Mouse (Mus musculus) heart, postnatal 14 days (tissue): ENCODE measurements at regions not wholly inside any gene's neighbourhood (a gene's known extent, or its start where the extent isn't known, plus 50 kb on each side); places are given as distances from the start of the nearest gene placed in this dataset.
"Not testable (repeated sequence)": the region's sequence is repeated elsewhere in the genome, so short reads cannot be mapped to it uniquely, and the experiment has no call there.

Experiments
- DNase-seq, 2 experiments: peaks; one replicate each; pipeline ENCODE4 v3.0.0; 2021 to 2022
- intact Hi-C: fragments of 180-260 bp; cut with DNase I; formaldehyde crosslinking; loops from one replicate; pipeline ENCODE4 v1.15.1; 2025

DNA sequence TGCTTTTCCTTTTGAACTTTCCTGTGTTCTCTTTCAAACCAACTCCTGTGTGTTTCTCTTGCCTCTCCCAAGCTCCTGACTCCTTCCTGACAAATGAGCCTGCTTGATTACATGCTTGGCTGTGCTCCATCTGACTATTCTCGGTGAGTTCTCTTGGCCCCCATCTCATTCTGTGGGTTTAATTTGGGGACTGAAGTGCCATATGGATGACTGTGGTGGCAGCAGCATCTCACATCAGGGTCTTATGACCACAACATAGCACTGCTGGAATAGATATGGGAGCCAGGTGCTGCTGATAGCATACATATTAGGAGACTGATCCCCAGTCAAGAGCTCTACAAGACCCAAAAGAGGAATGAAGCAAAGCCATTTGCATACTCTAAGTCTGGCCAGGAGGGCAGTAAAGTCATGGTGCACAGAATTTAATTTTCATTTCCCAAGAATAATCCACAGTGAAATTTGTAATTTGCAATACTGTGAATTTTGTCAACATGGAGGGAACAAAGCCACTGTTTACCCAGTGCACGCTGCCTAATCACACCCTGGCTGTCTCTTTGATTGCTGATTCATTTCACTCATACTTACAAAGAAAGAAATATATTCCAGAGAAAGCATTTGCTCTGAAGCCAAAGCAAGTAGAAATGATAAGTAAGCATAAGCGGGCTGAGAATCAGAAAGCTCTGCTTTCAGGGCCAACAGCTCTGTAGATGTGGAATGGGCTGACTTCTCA is 1478.4 kb upstream of the Gm7489 start:
- intact Hi-C loops = no loop called here
- DNase-seq = no peak

DNA sequence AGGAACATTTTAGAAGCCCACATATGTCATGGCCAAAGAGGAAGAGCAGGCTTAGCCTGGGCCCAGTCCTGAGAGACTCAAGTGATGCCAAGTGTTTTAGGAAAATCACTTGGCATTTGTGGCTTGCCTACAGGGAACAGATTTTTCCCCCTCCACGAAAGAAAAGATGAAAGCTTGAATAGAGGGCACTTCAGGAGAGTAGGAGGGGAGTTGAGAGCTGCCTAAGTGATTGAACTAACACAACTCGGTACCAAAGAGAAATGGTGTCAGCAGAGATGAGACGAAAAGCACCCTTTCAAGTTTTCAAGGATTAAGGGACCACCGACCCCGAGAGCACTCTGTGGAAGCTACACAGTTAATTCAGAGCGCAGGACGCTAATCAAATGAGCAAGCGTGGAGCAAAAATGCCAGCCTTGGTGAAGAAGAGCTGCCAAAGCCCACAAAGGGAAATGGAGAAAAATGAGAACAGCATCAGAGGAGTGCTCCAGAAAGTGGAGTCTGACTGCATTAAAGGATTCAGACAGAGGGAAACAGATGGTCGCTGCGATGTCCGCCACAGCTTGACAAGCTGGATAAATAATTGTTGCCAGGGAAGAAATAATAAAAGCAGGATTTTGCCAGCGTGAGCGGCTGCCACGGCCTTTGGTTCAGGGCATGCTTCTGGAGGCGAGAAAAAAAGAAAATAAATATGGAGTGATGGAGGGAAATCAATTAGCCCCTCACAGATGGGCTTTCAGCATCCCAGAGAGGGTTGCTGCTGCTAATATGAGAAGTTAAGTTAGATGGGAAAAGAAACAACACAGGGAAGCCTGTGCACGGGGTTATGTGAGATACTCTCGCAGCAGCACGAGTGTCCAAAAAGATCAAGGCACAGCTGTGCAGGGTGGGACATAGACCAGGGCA is 1471.6 kb upstream of the Gm7489 start:
- no peak for DNase-seq
- intact Hi-C loops = no loop called here

DNA sequence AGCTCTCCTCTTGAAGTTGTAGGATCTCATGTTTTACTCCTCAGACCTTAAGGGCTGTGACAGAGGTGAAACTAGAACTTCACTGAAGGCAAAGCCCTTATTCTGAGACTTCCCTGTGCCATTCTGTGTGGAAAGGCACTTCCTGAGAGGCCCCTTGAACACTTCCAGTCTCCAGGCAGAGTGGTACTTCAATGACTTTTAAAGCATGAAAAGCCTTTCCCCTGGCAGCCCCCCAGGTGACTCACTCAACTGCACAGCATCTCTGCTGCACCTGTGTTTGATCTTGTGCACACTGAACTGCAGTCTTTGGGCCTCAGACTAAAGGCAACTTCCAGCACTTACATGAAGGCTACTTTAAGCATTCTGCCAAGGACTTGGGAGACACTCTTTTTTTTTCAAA is 1458.7 kb upstream of the Gm7489 start:
- intact Hi-C loops = no loop called here
- DNase-seq = no peak

DNA sequence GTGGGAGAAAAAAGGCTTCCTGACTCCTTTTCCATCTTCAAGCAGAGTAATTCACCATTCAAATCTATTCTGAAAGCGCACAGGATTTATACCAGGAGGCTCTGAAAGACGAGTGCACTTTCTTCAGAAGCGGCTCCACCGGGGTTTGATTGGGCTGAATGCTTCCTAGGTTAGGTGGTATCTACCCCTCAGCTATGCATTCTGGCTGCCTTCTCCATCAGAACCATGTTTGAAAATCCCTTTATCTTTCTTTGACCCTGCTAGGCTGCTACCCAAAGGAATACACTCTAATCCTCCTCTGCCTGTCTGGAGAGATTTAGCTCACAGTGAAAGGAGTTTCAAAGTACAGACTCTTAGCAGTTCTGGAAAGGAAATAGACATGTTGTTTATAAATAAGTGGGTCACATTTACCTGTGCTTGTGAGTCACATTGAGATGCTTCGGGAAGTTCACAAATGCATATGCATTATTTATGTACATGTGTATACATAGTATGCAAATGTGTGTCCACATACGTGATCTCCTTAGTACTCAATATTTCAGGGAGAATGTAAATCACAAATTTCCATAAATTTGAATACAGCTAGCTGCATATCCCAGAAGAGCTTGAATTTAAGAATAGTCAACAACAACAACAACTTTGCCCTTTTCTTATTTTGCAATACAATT is 1454.1 kb upstream of the Gm7489 start:
- DNase-seq = no peak
- intact Hi-C loops = no loop called here

DNA sequence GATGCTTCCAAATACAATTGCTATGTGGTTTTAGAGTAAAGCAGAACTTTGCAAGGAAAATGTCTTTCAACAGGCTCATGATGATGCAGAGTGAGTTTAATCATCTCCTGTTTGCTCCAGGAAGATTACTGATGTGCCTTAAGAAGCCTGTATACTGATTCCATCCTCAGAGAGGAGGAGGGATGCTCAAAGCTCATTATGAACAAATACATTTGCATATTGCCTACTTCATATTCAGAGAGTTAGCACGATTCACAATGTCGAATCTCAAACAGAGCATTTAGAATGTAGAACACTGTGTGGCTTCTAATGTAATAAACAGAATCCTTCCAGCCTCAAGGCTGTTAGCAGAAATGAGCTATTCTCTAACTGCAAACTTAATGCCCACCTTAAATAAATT is 1451.1 kb upstream of the Gm7489 start:
- intact Hi-C loops = no loop called here
- DNase-seq = no peak

DNA sequence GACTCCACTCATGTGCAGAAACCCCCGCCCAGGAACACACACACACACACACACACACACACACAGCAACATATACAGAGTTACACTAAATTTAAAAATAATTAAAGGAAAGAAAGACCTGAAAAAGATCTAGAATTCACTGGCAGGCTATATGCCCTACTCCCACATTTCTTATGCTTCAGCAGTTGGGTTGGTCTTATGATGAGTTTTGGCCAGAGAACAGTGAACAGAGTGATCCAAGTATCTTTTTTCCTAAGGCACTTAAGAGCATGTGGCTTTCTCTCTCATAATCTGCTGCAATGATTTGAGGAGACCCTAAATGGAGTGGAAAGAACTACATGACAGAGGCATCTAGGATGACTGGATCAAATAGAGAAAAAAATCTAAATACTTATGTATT is 1446.3 kb upstream of the Gm7489 start:
- no peak for DNase-seq
- intact Hi-C loops = no loop called here

DNA sequence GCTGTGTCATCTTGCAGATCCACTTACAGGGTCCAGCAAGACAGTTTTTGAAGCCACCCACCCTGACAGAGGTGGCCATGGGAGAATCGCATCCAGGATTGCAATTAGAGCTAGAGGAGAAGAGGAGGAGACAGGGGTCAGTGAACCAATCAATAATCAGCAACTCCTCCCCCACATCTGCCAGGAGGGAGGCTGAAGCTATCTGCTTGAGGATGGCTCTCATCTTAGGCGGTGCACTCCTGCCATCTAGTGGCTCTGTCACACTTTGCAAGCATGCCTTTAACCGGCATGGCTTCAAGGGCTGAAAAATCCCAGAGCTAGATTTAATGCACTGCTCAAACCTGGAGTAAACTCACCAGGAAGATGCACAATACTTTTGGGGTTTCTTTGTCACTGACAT is 1425.9 kb upstream of the Gm7489 start:
- peak; percentile 62 to 79 for DNase-seq
- intact Hi-C loops = loop anchor here (2.0 to 5.0 kb wide), 2 partner anchors 296 to 546 kb away; no protein-coding TSS in a partner anchor

DNA sequence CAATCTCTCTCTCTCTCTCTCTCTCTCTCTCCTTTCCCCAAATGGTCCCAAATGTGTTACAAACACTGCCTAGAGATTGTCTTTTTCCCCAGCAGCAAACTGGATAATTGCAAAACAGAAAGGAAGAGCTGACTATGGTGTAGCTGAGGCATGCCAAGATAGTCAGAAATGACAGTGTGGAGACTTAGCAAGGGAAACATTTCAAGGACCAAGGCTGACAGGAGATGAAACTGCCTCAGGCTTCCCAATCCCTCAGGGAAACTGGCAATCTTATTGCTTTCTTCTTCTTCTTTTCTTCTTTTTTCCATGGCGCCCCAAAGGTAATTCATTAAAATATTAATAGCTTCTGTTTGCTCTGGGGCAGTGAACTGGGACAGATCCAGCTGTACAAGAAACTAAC is 1425.4 kb upstream of the Gm7489 start:
- intact Hi-C loops = loop anchor here (2.0 to 5.0 kb wide), 2 partner anchors 297 to 547 kb away; no protein-coding TSS in a partner anchor
- no peak for DNase-seq

DNA sequence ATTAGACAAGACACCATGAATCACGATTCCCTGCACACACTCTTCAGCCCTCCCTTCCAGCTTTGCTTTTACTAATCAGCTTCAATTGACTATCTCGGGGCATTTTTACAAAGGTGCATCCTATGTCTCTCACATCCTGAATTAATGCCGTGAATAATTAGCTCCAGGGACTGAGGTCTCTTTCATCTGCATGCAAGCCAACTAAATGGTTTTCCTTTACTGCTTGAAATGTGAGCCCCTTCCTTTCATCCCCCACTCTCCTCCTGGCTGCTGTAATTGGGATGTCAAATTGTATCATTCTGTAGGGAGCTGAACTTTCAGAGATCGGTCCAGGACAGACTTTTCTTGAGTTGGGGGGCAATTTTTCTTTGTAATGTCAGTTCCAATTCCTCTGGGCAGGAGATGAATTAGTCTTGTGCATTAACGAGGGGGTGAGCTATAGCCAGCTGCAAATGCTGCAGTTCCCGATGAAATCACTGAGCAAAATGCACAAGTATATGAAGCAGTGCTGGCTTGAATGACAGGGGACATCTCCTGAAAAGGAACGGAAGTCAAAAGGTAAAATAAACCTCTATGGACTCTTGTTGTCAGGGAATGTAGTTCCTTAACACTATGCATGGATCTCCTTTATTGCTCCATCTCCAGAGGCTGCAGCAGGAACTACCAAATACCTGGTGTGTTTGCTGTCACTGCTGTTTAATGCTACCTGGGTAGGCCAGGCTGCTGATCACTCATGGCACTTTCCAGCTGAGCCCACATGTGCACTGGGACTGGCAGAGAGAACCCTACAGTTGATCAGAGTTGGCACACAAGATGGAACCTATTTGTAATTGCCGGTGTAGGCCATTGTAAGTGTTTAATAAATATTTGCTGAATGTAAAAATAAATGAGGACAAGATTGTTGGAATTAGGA is 1420.2 kb upstream of the Gm7489 start:
- DNase-seq = no peak
- intact Hi-C loops = no loop called here

DNA sequence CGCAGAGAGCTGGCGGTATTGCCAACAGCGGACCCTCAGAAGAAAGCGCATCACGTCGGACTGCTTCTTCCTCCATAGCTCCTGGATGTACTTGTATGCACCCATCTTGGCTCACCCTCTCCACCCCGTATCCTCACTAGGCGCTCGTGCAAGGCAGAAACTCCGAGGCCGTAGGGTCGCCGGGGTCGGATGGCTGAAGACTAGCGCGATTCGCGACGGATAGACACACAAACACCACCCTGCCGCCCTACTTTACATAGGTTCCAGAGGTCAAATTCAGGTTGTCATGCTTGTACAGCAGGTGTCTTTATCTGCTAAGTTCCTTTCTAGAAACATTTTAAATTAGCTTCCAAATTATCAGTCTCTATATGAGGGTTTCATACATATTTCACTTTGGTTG is 1406.6 kb upstream of the Gm7489 start:
- intact Hi-C loops, DNase-seq: not testable (repeated sequence)

DNA sequence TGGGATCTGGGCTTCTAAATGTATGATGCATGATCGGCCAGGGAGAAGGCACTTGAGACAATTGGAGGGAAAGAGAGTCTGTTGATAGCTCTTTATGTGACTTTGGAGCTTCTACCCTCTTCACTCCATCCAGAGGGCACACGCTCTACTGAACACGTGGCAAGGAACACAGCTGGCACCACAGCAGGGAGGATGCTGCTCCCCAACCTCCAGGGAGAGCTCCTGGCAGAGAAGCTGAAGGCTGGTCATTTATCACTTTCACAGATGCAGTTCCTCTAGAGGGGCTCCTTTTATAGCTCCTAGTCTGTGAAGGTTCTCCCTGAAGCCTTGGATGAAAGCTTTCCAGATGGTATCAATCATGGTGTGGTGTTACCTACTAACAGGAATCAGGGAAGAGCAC is 1403.9 kb upstream of the Gm7489 start:
- no peak for DNase-seq
- intact Hi-C loops = no loop called here

DNA sequence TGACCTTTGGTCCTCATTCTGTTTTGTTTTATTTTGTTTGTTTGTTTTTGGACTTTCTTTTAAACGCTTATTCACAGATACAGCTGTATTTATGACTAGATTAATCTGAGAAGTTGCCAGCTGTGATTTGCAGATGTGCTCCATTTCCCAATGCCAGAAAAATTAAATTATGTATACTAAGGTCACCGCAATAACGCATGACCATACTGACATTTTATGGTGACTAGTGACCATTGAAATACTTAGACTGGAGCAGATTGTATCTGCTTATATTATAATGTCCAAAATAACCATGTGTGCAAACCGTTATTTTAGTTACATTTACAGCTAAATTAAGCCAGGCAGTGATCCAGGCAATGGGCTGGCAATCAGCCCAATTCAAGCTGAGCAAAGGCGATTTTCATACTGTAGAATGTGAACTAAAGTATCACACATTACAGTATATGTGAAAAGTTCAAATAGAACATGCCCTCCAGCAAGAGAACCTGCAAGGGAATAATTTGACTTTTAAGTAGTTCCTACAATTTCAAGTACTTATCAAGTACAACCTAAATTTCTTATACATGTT is 1401.0 kb upstream of the Gm7489 start:
- intact Hi-C loops = no loop called here
- DNase-seq = no peak

DNA sequence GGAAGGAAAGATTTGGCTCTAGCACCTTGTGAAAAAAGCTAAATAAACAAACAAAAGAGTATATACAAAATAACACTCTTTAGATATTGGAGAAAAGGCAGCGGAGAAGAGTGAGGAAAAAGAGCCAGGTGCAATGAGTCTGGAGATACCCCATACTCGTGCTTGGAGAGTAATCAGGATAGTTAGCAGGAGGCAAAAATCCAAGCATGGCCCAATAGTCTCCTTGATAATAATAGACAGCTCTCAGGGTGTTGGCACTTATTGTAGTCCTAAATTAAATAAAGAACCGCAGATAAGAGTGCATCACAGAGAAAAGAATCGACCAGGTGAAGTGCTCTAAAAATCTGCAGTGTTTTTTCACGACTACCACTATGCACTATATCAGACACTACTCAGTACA is 1400.4 kb upstream of the Gm7489 start:
- intact Hi-C loops = no loop called here
- no peak for DNase-seq

DNA sequence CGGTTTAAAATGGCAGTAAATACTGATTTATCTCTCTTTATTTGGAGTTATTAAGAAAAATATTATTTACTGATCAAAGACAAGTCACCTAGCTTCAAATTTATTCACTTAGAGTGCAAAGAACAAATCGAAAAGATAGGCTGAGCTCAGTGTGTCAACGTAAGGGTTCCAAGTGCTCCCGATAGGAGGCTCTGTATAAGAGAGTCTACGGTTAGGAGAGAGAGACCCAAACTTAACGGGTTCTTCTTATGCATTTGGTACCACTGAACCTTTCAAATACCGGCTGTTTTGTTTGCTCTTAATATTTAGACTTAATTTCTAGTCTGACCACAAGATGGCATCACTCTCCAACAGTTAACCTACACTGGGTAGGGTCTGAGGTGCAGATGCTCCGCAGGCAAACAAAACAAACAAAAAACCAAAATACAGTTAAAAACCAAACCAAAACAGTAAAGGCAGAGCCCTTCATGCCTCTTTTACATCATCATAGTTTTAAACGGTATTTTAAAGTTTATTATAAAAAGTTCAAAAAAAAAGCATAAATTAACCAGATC is 1379.4 kb upstream of the Gm7489 start:
- intact Hi-C loops = loop anchor here (1.0 to 5.0 kb wide), 3 partner anchors 847 to 1280 kb away; no protein-coding TSS in a partner anchor
- peak in 1 of 2 experiments; percentile 21 for DNase-seq

DNA sequence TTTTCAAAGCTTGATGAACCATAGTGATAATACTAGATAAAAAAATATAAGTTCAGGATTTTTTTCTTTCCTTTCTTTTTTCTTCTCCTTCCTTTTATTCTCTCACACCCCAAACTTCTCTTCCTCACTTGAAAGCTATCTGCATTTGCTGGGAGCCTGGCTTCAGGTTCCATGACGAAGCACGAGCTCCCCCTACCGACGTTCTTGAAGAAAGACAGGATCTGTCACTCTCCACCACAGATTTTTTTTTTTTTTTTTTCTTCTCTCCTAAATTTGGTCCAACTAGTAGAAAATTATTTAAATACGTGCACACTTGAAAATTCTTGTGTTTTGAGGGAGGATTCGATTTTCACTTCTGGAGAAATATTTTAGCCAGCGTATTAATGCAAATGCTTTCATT is 1377.8 kb upstream of the Gm7489 start:
- intact Hi-C loops = loop anchor here (5.0 kb wide), 1 partner anchor 845 kb away; no protein-coding TSS in a partner anchor
- DNase-seq = peak; percentile 38 to 58

DNA sequence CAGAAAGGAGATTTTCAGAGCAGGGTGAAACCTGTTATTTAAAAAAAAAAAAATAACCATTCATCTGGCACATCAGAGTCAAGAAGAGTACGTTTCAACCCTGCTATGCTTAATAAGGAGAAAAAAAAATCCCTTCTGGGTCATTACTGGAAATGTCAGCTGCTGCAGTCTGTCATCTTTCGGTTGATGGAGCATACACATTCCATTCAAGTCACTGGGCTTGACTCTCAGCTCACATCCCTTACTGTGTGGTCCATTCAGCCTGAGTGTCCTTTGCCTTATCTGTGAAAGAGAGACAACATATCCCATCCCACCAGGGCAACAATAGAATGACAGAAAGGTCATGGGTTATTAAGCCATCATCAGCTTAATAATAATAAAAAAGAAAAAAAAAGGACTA is 1376.1 kb upstream of the Gm7489 start:
- intact Hi-C loops = loop anchor here (5.0 kb wide), 1 partner anchor 844 kb away; no protein-coding TSS in a partner anchor

DNA sequence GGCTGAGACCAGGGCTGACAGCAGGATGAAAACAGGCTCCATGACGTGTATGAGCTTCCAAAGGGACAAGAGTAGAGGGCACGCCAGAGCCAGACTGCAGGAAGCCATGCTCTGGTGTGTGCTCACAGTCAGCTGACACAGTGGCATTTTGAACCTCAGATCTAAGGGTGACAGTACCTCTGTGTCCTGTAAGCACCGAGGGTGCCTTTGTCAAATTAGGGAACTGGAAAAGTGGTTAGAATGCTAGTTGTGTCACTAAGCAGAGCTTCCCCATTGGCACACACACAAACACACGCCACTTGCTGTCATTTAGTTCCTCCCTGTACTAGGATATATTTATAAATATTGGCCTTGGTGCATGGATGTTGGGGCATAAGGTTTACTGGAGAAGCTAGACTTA is 1374.6 kb upstream of the Gm7489 start:
- intact Hi-C loops = no loop called here
- no peak for DNase-seq

More for the DNA sequence above, 1376.1 kb upstream of the Gm7489 start:
- DNase-seq = no peak

DNA sequence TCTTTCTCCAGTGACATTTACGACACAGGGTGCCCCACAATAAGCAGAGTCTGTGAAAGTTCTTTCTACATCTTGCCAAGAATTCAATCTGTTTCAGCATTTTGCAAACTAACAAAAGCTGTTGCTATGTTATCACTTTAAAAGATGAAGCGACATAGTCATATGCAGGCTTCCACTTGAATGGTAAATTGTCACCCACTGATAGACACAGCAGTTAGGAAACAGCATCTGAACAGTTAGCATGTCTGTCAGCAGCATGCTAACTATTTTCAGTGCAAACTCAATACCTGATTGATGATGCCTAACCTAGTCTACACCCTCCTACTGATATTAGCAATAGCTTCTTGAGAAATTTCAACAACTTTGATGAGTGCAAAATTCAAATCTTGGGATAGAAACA is 1348.1 kb upstream of the Gm7489 start:
- intact Hi-C loops = no loop called here
- DNase-seq = no peak

DNA sequence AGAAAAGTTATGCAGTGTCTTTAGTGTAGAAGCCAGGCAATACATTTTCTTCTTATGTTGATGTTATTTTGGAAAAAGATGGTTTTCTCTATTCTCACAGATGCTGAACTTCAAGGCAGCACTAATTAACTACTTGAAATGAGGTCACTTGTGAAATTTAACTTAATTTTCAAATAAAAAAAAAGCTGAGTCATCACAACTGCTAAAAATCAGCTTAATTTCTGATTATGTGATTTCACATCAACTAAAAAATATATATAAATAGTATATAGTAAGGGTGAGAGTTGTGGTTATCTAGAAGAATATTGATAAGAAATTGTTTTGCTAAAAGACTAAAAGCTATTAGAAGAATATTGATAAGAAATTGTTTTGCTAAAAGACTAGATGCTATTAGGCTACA is 1326.0 kb upstream of the Gm7489 start:
- DNase-seq = no peak
- intact Hi-C loops = no loop called here
